Mouse (Mus musculus): Measurements from ENCODE around the gene Cant1.

Gene Cant1

DNA sequence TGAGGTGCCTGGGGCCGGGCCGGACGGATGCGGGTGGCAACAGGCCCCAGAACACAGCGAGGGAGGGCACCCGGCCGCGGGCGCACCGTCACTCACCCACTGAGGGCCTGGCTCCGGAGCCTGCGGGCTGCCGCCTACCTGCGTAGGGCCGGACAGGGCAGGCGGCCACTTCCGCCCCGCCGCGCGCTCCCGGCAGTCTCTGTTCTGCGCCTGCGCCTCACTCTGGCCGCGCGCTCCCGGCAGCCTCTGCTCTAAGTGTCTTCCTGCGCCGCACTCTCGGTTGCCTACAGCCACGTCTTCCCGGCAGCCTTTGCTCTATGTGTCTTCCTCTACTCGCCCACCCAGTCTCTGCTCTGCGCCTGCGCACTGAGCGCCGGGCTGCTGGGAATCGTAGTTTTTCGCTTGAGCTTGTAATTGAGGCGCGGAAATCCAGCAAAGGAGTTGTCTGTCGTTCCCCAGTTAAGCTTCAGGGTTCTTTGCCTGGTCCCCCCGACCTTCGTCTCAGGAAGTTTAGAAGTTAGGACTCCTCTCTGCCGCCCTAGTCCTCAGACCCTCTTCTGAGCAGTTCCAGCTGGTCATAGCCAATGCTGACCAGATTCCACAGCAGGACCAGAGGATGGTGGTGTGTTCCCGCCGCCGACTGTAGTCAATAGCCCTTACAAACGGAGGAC is at the start of gene Cant1:
Gene Cant1 (minus strand): TSS at position 253 of the 671 bp plus-strand sequence.
- DNase-seq (ENCODE audit: extremely low spot score, low read depth, low spot score): peak; percentile 92

- DNase-seq (ENCODE audit: extremely low spot score, low read depth, low spot score): no peak
These were observed 48.7 kb upstream of the Cant1 start for GRCm38 (mm10) chr11:118467441-118468035.

DNA sequence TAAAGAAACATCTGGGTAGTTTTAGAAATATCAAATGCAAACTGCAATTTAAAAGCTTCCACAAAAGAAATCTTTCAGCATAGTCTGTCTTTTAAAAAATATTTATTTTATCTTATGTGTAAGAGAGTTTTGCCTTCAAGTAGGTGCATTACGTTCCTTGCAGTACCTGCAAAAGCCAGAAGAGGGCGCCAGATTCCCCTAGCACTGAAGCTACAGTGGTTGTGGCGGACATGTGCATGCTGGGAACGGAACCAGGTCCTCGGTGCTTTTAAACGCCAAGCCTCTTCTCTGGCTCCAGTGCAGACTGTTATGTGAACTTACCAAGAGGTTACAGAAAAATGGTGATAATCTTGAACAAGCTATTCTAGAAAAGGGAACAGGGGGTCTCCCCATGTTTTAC is 41.4 kb upstream of the Cant1 start:
- no peak for DNase-seq (ENCODE audit: extremely low spot score, low read depth, low spot score)

- no peak for DNase-seq (ENCODE audit: extremely low spot score, low read depth, low spot score)
These were observed 40.6 kb upstream of the Cant1 start for GRCm38 (mm10) chr11:118459536-118459935.

DNA sequence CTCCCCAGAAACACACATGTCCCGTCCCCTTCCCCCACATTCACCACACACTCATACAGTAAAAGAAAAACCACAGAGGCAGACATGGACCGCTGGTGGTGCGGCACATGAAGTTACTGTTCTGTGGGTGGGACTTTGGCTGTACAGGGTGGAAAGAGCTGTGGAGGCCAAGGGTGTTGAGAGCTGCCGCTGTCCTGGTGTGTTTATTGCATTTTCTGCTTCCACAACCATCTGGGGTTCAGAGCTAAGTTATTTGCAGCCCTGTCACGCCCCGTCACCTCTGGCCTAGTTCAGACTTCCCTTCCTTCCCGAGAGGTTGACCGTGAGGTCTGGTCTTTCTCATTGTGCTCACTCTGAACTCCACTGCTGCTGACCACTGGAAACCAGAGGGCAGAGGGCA is 40.2 kb upstream of the Cant1 start:
- DNase-seq (ENCODE audit: extremely low spot score, low read depth, low spot score): no peak

GRCm38 (mm10) chr11:118456937-118457336 is 38.1 kb upstream of the Cant1 start:
- DNase-seq (ENCODE audit: extremely low spot score, low read depth, low spot score): no peak

DNA sequence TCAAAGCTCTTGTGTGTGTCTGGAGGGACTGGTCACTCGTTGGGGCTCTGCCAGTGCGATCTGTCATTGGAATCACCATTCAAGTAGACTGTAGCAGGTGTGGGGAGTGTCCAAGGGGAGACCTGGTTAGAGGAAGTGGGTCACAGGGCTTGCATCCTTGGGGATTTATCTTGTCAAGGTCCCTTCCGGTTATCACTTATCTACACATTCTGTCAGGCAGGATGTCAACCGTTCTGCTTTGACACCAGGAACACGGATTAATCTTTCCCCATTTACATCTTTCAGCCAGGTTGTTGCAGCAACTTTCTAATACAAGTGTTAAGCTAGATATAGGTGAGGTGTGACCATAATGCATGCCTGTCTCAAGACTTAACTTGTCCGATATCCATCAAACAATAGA is 36.9 kb upstream of the Cant1 start:
- DNase-seq (ENCODE audit: extremely low spot score, low read depth, low spot score): no peak

DNA sequence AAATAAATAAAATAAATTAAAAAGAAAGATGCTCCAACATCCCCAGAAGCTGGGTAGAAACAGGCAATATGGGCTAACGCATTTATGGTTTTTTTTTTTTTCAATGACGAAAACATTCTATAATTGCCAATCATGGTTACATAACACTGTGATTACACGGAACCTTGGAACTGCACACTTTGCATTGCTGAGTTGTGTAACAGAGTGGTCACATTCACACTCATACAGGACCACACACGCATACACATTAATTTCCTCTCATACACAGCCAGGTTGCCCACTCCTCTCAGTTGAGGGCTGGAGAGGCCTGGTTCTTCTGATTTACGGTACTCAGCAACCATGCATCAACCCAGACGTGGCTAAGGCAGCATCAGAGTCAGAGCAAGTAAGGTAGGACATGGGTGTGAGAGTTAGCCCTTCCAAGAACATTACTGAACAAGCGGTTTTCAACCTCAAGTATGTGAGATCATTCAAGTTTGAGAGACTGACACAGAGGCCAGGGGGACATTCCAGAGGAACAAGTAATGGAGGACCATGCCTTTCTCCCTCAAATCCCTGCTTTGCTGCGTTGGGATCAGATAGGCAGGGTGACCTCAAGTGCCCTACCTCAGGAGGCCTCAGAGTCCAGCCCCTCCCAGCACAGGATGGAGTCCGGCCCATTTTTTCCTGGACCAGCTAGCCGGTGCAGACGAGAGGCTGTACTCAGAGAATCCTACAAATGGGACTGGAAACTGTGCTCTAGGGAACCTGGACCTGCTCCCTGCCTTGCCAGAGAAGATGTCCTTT is 35.2 kb upstream of the Cant1 start:
- DNase-seq (ENCODE audit: extremely low spot score, low read depth, low spot score): no peak

GRCm38 (mm10) chr11:118452955-118453354 is 34.1 kb upstream of the Cant1 start:
- DNase-seq (ENCODE audit: extremely low spot score, low read depth, low spot score): no peak

GRCm38 (mm10) chr11:118451211-118451610 is 32.3 kb upstream of the Cant1 start:
- no peak for DNase-seq (ENCODE audit: extremely low spot score, low read depth, low spot score)

DNA sequence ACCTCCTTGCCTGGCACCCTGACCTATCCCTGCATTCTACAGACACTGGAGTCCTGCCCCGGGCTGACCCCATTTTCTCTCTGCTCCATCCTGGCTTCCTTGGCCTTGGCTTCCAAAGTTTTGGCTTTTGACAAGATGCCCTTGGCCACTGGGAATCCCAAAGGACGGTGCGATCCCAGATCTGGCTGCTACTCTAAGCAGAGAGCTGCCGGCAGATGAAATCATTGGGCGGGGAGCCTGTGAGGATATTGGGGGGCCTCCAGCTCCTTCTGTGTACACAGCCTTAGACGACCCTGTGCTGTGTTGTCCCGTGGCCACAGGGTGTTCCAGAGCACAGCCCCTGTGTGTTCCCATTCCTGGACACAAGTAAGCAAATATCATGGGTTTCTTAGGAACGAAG is 29.5 kb upstream of the Cant1 start:
- DNase-seq (ENCODE audit: extremely low spot score, low read depth, low spot score): no peak

DNA sequence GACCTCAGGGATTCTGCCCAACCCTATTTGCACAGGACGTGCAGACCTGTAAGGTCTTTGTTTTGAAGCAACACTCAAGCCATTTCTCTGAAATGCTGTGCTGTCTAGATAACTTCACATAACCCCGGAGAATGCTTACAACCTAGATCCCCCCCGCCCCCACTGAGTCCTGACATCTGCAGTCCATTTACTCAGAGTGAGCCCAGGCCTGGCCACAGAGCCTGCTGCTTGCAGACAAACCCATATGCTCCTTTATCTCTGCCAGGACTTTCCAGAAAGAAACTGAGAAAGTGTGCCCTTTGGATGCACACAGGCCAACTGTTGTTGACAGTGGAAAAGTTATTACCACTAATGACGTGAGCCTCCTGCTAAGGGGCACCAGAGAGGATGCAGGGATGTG is 28.5 kb upstream of the Cant1 start:
- no peak for DNase-seq (ENCODE audit: extremely low spot score, low read depth, low spot score)

- peak; percentile 57 for DNase-seq (ENCODE audit: extremely low spot score, low read depth, low spot score)
These were observed 27.0 kb upstream of the Cant1 start for GRCm38 (mm10) chr11:118445843-118446242.

- DNase-seq (ENCODE audit: extremely low spot score, low read depth, low spot score): no peak
These were observed 24.5 kb upstream of the Cant1 start for GRCm38 (mm10) chr11:118443201-118443970.

- no peak for DNase-seq (ENCODE audit: extremely low spot score, low read depth, low spot score)
These were observed 23.8 kb upstream of the Cant1 start for GRCm38 (mm10) chr11:118442691-118443090.

GRCm38 (mm10) chr11:118438665-118439414 is 20.0 kb upstream of the Cant1 start:
- no peak for DNase-seq (ENCODE audit: extremely low spot score, low read depth, low spot score)

- DNase-seq (ENCODE audit: extremely low spot score, low read depth, low spot score): no peak
These were observed 17.6 kb upstream of the Cant1 start for GRCm38 (mm10) chr11:118436471-118436935.

- no peak for DNase-seq (ENCODE audit: extremely low spot score, low read depth, low spot score)
These were observed 15.2 kb upstream of the Cant1 start for GRCm38 (mm10) chr11:118434093-118434492.

- no peak for DNase-seq (ENCODE audit: extremely low spot score, low read depth, low spot score)
These were observed 14.5 kb upstream of the Cant1 start for GRCm38 (mm10) chr11:118433398-118433868.

All from hindlimb bud, embryonic 11.5 days (tissue).